Mouse (Mus musculus) hindbrain, embryonic 12.5 days (tissue): ENCODE measurements at regions not wholly inside any gene's neighbourhood (a gene's known extent, or its start where the extent isn't known, plus 50 kb on each side); places are given as distances from the start of the nearest gene placed in this dataset.

Experiments
- ATAC-seq: fragments of 200-750 bp; cut with Nextera tagmentation; 2 replicates; pipeline ENCODE4 v1.8.0; 2017; ENCODE audit warnings: moderate TSS enrichment; ENCODE audit not compliant: low FRiP score
- H3K27ac ChIP-seq: fragments of 300-500 bp; sonication (generic); 2 replicates; pipeline ENCODE4 v1.5.1; 2016; ENCODE audit warnings: mild to moderate bottlenecking
- H3K27me3 ChIP-seq: fragments of 300-500 bp; sonication (generic); 2 replicates; pipeline ENCODE4 v1.6.1; 2016; ENCODE audit warnings: mild to moderate bottlenecking
- H3K36me3 ChIP-seq: fragments of 300-500 bp; sonication (generic); 2 replicates; pipeline ENCODE4 v1.6.1; 2016; ENCODE audit warnings: mild to moderate bottlenecking
- H3K4me1 ChIP-seq: fragments of 300-500 bp; sonication (generic); 2 replicates; pipeline ENCODE4 v1.6.1; 2016
- H3K4me2 ChIP-seq: fragments of 300-500 bp; sonication (generic); replicated peaks from 2 replicates; pipeline ENCODE4 v1.6.1; 2016; ENCODE audit warnings: mild to moderate bottlenecking
- H3K4me3 ChIP-seq: fragments of 300-500 bp; sonication (generic); 2 replicates; pipeline ENCODE4 v1.5.1; 2016; ENCODE audit warnings: mild to moderate bottlenecking
- H3K9ac ChIP-seq: fragments of 300-500 bp; sonication (generic); 2 replicates; pipeline ENCODE4 v1.6.1; 2016; ENCODE audit warnings: mild to moderate bottlenecking, moderate library complexity
- H3K9me3 ChIP-seq: fragments of 300-500 bp; sonication (generic); replicated peaks from 2 replicates; pipeline ENCODE4 v1.6.1; 2016; ENCODE audit warnings: mild to moderate bottlenecking
- WGBS: fragments of 180-500 bp; shearing (Covaris S2); methylation state at CpG from one replicate; pipeline ENCODE4 v1.1.7; 2016; 5-methylcytosine and 5-hydroxymethylcytosine counted together

GRCm38 (mm10) chr15:21988676-21989075, 560.1 kb upstream of the Cdh18 start:
- Histone ChIP-seq H3K9me3 (no peaks in the 10 kb centered on the region), H3K4me2 (no peak overlapping the region), H3K9ac (no peak overlapping the region), H3K4me1 (no peaks in the 10 kb centered on the region), H3K27ac (no peak overlapping the region), H3K27me3 (no peaks in the 10 kb centered on the region), H3K4me3 (no peak overlapping the region), H3K36me3 (no peaks in the 10 kb centered on the region)
- ATAC-seq = no peak
- WGBS = 84% methylated on average over 4 of the region's 4 CpGs

GRCm38 (mm10) chr15:21993309-21993708, 555.5 kb upstream of the Cdh18 start:
- H3K27me3 ChIP-seq = no peaks in the 10 kb centered on the region
- H3K4me3 ChIP-seq = no peak overlapping the region
- H3K4me2 ChIP-seq = no peak overlapping the region
- ATAC-seq = no peak
- 87% methylated on average over 2 of the region's 2 CpGs for WGBS
- no peaks in the 10 kb centered on the region for H3K9me3 ChIP-seq
- H3K4me1 ChIP-seq = no peaks in the 10 kb centered on the region
- H3K27ac ChIP-seq = no peak overlapping the region
- no peaks in the 10 kb centered on the region for H3K36me3 ChIP-seq
- H3K9ac ChIP-seq = no peak overlapping the region

- Histone ChIP-seq H3K9me3 (no peaks in the 10 kb centered on the region), H3K4me3 (no peak overlapping the region), H3K36me3 (no peaks in the 10 kb centered on the region), H3K4me1 (no peaks in the 10 kb centered on the region), H3K4me2 (no peak overlapping the region), H3K27ac (no peak overlapping the region), H3K9ac (no peak overlapping the region), H3K27me3 (no peaks in the 10 kb centered on the region)
- no peak for ATAC-seq
- WGBS = 72% methylated on average over 3 of the region's 3 CpGs
These were observed 553.5 kb upstream of the Cdh18 start for GRCm38 (mm10) chr15:21995121-21995826.

- Histone ChIP-seq H3K4me1 (no peaks in the 10 kb centered on the region), H3K4me2 (no peak overlapping the region), H3K4me3 (no peak overlapping the region), H3K9ac (no peak overlapping the region), H3K27me3 (no peaks in the 10 kb centered on the region), H3K9me3 (no peaks in the 10 kb centered on the region), H3K36me3 (no peaks in the 10 kb centered on the region), H3K27ac (no peak overlapping the region)
- 72% methylated on average over 2 of the region's 2 CpGs for WGBS
- no peak for ATAC-seq
These were observed 528.8 kb upstream of the Cdh18 start for GRCm38 (mm10) chr15:22019977-22020376.

GRCm38 (mm10) chr15:22030215-22030614, 518.6 kb upstream of the Cdh18 start:
- no peak for ATAC-seq
- 63% methylated on average over 3 of the region's 3 CpGs for WGBS
- H3K36me3 ChIP-seq = no peaks in the 10 kb centered on the region

GRCm38 (mm10) chr15:22046423-22046822, 502.4 kb upstream of the Cdh18 start:
- ATAC-seq = no peak
- no peaks in the 10 kb centered on the region for H3K4me1 ChIP-seq
- H3K36me3 ChIP-seq = no peaks in the 10 kb centered on the region
- no peak overlapping the region for H3K4me2 ChIP-seq
- no peaks in the 10 kb centered on the region for H3K27me3 ChIP-seq
- no peak overlapping the region for H3K4me3 ChIP-seq
- no peaks in the 10 kb centered on the region for H3K9me3 ChIP-seq
- no peak overlapping the region for H3K27ac ChIP-seq
- H3K9ac ChIP-seq = no peak overlapping the region

More at GRCm38 (mm10) chr15:22030215-22030614, 518.6 kb upstream of the Cdh18 start:
- no peaks in the 10 kb centered on the region for H3K9me3 ChIP-seq
- H3K4me2 ChIP-seq = no peak overlapping the region
- no peaks in the 10 kb centered on the region for H3K27me3 ChIP-seq
- H3K27ac ChIP-seq = no peak overlapping the region
- H3K4me3 ChIP-seq = no peak overlapping the region
- no peaks in the 10 kb centered on the region for H3K4me1 ChIP-seq
- H3K9ac ChIP-seq = no peak overlapping the region

- Histone ChIP-seq H3K9me3 (no peaks in the 10 kb centered on the region), H3K36me3 (no peaks in the 10 kb centered on the region), H3K27me3 (no peaks in the 10 kb centered on the region), H3K4me2 (no peak overlapping the region), H3K4me3 (no peak overlapping the region), H3K9ac (no peak overlapping the region), H3K27ac (no peak overlapping the region), H3K4me1 (no peaks in the 10 kb centered on the region)
- no peak for ATAC-seq
- 81% methylated on average over 4 of the region's 4 CpGs for WGBS
These were observed 501.8 kb upstream of the Cdh18 start for GRCm38 (mm10) chr15:22046877-22047478.

GRCm38 (mm10) chr15:22086856-22087255, 462.0 kb upstream of the Cdh18 start:
- no peaks in the 10 kb centered on the region for H3K27me3 ChIP-seq
- H3K36me3 ChIP-seq = no peaks in the 10 kb centered on the region
- H3K9me3 ChIP-seq = no peaks in the 10 kb centered on the region
- H3K4me1 ChIP-seq = no peaks in the 10 kb centered on the region
- no peak overlapping the region for H3K4me3 ChIP-seq
- no peak for ATAC-seq
- 70% methylated on average over 3 of the region's 3 CpGs for WGBS
- H3K27ac ChIP-seq = no peak overlapping the region
- no peak overlapping the region for H3K9ac ChIP-seq
- no peak overlapping the region for H3K4me2 ChIP-seq

- no peaks in the 10 kb centered on the region for H3K4me1 ChIP-seq
- H3K9ac ChIP-seq = no peak overlapping the region
- no peak overlapping the region for H3K27ac ChIP-seq
- H3K4me2 ChIP-seq = no peak overlapping the region
- ATAC-seq = no peak
- WGBS = 93% methylated on average over 1 of the region's 1 CpGs
- H3K36me3 ChIP-seq = no peaks in the 10 kb centered on the region
- H3K27me3 ChIP-seq = no peaks in the 10 kb centered on the region
- no peak overlapping the region for H3K4me3 ChIP-seq
- no peaks in the 10 kb centered on the region for H3K9me3 ChIP-seq
These were observed 427.1 kb upstream of the Cdh18 start for GRCm38 (mm10) chr15:22121746-22122145.

- WGBS = 65% methylated on average over 4 of the region's 4 CpGs
- Histone ChIP-seq H3K27ac (no peak overlapping the region), H3K4me2 (no peak overlapping the region), H3K36me3 (no peaks in the 10 kb centered on the region), H3K4me3 (no peak overlapping the region), H3K9ac (no peak overlapping the region), H3K4me1 (no peaks in the 10 kb centered on the region), H3K9me3 (no peaks in the 10 kb centered on the region), H3K27me3 (no peaks in the 10 kb centered on the region)
- ATAC-seq = 0 out of 2 replicates have a peak, but pooled peaks have one; percentile 40
These were observed 396.8 kb upstream of the Cdh18 start for GRCm38 (mm10) chr15:22151894-22152494.

- Histone ChIP-seq H3K9ac (no peak overlapping the region), H3K4me1 (no peaks in the 10 kb centered on the region), H3K36me3 (no peaks in the 10 kb centered on the region), H3K9me3 (no peaks in the 10 kb centered on the region), H3K4me3 (no peak overlapping the region), H3K27ac (no peak overlapping the region), H3K27me3 (no peaks in the 10 kb centered on the region), H3K4me2 (no peak overlapping the region)
- WGBS = 42% methylated on average over 1 of the region's 1 CpGs
- no peak; the same call in 1 of the 2 replicates for ATAC-seq
These were observed 396.1 kb upstream of the Cdh18 start for GRCm38 (mm10) chr15:22152678-22153077.

GRCm38 (mm10) chr15:22170302-22170701, 378.5 kb upstream of the Cdh18 start:
- Histone ChIP-seq H3K36me3 (no peaks in the 10 kb centered on the region), H3K9ac (no peak overlapping the region), H3K27me3 (no peaks in the 10 kb centered on the region), H3K9me3 (no peaks in the 10 kb centered on the region; the same call in 1 of the 2 replicates), H3K4me1 (no peaks in the 10 kb centered on the region), H3K27ac (no peak overlapping the region), H3K4me2 (no peak overlapping the region), H3K4me3 (no peak overlapping the region)
- no peak for ATAC-seq
- 86% methylated on average over 5 of the region's 5 CpGs for WGBS

GRCm38 (mm10) chr15:22208991-22209390, 339.8 kb upstream of the Cdh18 start:
- no peaks in the 10 kb centered on the region for H3K4me1 ChIP-seq
- H3K9ac ChIP-seq = no peak overlapping the region
- H3K27ac ChIP-seq = no peak overlapping the region
- no peaks in the 10 kb centered on the region for H3K36me3 ChIP-seq
- no peaks in the 10 kb centered on the region for H3K9me3 ChIP-seq
- H3K4me3 ChIP-seq = no peak overlapping the region
- ATAC-seq = no peak
- WGBS = 87% methylated on average over 1 of the region's 1 CpGs
- H3K4me2 ChIP-seq = no peak overlapping the region
- H3K27me3 ChIP-seq = no peaks in the 10 kb centered on the region
